Mouse (Mus musculus) right cerebral cortex, postnatal 4 days (tissue): ENCODE results near the gene Celsr1.
A peak's percentile ranks its signal among the peaks of the same experiment; 100 is the strongest.

Source experiments
- DNase-seq: peaks from one replicate; pipeline ENCODE4 v3.0.0-alpha.2; 2022

Celsr1 gene

GRCm38 (mm10) chr15:86034021-86034523 is 495 bp upstream of the Celsr1 start:
- DNase-seq, result peak; percentile 33

DNA sequence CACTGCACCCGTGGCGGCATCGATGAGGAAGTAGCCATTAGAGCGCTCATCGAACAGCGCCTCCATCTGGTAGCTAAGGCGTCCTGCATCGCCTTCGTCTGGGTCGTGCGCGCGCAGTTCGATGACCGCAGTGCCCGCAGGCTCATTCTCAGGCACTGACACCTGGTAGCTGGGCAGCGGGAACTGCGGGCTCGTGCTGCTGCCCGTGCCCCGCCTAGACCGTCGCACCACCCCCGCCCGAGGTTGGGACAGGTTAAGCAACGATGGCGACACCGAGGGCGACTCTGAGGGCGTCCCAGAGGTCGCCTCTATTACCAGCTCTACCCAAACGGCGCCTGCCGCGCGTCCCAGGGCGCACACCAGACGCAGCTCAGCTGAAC is 776 bp downstream of the Celsr1 start:
- peak; percentile 54 for DNase-seq

DNA sequence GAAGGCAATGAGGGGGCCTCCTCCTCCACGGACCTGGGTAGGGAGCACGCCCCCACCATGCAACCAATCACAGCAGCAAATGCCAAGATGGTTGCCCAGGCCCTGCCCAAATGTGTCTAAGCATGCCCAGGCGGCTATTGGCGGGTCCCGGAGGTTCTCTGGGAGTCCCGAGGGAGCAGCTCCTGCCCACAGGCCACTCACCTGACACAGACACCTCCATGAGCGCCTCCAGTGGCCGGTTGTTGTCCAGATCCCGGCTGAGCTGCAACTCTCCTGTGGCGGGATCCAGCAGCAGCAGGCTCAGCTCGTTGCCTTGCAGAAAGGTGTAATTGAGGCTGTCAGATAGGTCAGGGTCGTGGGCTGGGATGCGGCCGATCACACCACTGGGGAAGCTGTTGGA is 3.6 kb downstream of the Celsr1 start:
- no peak for DNase-seq

- no peak for DNase-seq
Observed at GRCm38 (mm10) chr15:86027871-86028270, 5.7 kb downstream of the Celsr1 start.

- DNase-seq, result no peak
Observed at GRCm38 (mm10) chr15:86021971-86022370, 11.6 kb downstream of the Celsr1 start.

DNA sequence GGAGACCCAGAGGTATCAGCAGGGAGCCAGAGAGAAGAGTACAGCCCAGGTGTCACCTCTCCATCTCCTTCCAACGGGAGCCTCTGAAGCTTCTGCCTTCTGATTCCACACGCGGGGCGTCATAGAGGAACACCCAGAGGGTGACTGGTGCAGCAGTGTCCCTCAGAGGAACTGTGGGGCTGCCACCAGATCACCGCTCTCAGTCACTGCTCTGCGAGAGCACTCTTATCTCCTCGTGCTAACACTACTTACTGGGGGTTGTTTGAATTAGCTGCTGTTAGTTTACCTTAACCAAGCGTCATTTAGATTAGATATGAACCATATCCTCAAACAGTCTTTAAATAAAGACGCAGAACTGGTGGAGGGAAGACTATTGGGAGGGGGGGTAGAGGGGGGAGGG is 12.3 kb downstream of the Celsr1 start:
- no peak for DNase-seq

DNA sequence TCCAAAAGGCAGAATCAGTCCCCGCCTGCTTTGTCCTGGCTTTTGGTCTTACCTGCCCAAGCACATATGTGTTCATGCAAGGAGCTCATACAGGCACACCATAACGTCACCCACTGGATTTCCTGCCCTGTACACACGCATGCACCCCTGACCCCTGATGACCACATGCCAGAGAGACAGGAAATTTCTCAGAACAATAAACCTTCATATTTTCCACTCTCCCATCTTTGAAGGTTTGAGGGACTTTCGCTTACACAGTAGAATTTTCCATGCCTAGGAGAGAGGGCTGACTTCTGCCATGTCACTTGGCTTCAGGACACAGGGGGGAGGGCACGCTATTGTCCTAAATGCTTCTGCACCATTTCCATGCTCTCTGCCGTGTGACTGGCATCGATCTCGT is 13.6 kb downstream of the Celsr1 start:
- DNase-seq, result no peak

- DNase-seq, result no peak
Observed at GRCm38 (mm10) chr15:86018753-86019512, 14.6 kb downstream of the Celsr1 start.

GRCm38 (mm10) chr15:86017336-86017735 is 16.2 kb downstream of the Celsr1 start:
- no peak for DNase-seq

DNA sequence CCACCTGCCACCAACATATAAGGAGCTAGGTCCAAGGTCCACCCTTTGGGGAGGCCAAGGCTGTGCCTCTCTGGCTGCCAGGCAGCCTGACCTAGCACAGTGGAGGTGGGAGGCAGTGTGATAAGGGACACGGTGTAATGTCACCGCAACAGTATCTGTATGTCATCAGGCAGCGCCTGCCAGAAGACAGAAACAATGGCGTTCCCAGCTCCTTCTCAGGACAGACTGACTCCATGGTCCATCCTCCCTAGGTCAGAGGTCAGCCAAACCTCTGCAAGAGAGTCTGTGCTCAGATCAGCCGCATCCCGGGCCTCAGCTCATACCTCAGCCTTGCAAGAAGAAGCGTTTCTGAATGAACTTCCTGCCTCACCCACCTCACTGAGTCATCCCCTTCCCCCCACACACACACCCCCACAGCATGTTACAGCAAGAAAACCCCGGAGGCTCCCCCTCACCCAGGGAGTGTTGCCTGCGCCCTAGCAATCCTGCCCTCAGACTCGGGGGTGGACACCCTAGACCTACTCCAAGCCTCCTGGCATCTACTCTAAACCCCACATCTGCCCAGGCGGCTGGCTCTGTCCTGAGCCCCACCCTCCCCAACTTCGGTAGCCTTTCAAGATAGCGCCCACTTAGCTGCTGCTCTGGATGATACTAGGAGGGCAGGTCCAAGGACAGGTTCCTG is 17.6 kb downstream of the Celsr1 start:
- no peak for DNase-seq

GRCm38 (mm10) chr15:86015026-86015425 is 18.6 kb downstream of the Celsr1 start:
- DNase-seq, result no peak

- no peak for DNase-seq
Observed at GRCm38 (mm10) chr15:86013656-86014055, 19.9 kb downstream of the Celsr1 start.

DNA sequence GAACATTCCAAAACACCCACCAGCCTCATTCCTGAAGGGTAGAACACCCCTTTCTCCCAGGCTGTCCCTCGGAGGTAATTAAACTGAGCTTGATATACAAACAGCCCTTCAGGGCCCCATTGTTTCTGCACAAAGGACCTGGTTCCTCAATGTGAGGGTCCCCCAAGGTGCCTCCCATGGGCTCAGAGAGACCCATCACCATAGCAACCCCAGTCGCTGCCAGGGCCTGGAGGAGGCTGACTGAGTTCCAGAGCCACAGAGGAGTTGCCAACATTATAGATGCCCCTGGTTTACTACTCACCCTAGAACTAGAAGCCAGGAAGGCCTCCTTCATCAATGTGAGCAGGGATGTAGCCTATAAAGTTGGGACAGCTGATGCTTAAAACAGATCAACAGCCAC is 20.4 kb downstream of the Celsr1 start:
- DNase-seq, result no peak

- DNase-seq, result no peak
Observed at GRCm38 (mm10) chr15:86007690-86008121, 25.9 kb downstream of the Celsr1 start.

DNA sequence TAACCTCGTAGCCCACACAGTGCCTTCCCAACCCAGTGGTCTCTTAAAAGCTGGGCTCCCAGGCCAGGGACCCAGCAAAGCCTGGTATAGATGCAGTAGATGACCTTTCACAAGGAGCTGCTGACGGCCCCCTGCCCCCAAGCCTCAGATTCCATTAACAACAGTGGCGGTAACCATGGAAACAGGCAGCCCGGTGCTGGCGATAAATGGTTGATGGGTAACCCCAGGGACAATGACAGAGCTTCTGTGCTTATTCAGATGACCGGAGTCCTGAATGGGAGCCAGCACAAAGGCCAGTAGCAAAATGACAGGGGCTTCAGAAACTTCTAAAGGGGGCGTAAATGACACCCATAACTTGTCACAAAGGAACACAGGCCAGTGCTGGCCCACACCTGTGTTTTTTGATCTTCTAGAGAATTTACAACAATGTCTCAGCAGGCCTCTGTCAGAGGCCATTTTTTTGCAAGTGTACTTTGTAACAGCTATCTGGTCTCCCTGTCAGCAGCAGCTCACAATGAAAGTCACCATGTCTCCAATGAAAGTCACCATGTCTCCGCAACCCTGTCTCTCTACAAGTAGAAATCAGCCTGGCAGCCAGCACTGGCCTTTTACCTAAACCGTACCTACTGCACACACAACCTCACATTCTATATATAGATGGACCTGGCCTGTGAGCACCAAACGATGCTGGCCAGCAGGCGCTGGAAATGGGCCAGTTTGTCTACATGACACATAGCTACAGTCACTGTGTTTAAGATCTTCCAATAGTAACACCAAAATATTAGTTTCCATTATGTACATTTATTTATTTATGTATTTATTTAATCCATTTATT is 27.7 kb downstream of the Celsr1 start:
- no peak for DNase-seq

DNA sequence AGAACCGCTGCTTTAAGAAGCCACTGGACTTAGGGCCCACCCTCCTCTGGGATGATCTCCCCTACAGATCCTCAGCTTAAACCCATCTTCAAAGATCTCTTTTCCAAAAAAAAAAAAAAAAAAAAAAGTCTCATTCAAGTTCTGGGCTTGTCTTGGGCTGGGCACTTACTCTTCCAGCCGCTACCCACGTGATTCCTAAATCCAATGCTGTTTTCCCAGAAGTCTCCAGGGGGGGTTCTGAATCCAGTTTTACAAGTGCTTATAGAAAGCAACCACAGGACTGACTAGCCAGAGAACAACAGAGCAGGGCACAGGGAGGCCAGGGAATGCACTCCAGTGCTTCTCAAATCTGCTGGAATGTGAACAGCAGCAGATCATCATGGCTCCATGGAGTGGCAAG is 29.5 kb downstream of the Celsr1 start:
- DNase-seq, result no peak

- peak; percentile 23 for DNase-seq
Observed at GRCm38 (mm10) chr15:86000706-86001292, 32.8 kb downstream of the Celsr1 start.

DNA sequence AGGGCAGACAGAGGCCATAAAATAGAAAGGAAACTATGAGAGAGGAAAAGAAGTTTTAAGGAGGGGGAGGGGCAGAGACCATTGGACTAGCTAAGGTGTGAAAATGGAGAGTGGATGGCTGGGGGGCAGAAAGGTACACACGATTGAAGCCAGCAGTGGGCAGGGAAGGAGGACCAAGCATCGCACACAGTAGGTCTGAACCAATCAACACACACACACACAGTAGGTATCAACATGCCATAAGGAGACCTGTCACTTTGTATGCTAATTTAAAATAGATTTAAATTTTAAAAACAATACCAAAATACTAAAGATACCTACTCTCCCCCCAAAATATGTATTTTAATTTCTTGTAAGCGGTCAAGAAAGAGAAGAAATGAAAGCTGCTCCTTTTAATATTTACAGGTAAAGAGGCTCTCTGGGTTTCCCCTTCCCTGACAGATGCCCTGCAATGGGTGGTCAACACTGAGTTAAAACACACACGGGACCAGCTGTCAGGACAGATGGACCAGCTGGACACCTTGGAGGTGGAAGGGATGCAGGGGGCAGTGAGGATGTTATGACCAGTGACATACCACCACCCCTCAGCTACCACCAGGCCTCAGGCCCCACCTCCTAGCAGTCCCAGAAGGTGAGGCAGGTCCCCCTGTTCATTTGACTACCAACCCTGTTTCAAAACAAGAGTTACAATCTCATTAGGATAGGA is 34.9 kb downstream of the Celsr1 start:
- DNase-seq, result no peak

GRCm38 (mm10) chr15:85996031-85996765 is 37.4 kb downstream of the Celsr1 start:
- no peak for DNase-seq

DNA sequence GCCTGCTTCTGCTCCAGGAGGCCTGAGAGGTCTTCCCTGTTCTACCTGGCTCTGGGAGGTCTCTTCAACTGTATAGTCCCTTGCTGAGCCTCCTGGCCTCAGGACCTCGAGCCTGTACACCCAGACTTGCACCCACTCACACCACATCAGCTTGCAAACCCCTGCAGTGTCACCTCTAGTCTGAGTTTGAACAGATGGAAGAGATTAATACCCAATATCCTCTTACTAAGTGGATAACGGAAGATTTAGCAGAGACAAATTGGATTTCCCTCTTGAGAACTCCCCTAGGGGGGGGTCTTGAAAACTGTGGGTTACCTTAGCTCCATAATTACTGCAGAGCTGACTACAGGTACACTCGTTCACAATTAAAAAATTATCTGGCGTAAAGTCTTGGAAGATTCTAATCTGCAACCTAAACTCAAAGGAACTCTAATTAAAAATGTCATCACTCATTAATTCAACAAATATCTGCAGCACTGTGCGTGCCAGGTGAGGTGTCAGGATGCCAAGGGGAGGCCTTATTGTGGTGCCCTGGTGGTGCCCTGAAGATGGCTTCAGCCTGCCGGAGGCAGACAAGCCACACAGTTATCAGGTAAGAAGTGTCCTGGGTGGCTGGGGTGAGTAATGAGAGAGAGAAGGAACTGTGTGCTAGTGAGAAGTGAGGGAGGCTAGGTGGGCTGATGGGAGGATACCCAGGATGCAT is 38.5 kb downstream of the Celsr1 start:
- DNase-seq, result no peak
